Mouse (Mus musculus): Measurements from ENCODE around the gene Cdkal1.

- TF ChIP-seq POLR2A (IDR thresholded peaks at IDR 0.05; ENCODE audit: borderline replicate concordance, low read depth, low read length) (no peak), CTCF (IDR thresholded peaks at IDR 0.05; ENCODE audit: low read depth, low read length) (no peak)
Observed at GRCm38 (mm10) chr13:29615081-29615480, 240.4 kb downstream of the Cdkal1 start.

Data from bone marrow macrophage, adult 2 months (primary cell).